Mouse (Mus musculus) myocyte (in vitro differentiated cells): ENCODE data around the gene Arid3c.

Experiments
- CEBPB ChIP-seq: IDR thresholded peaks from 2 replicates; pipeline ENCODE4 v1.6.1; 2011; ENCODE audit warnings: mild to moderate bottlenecking, moderate library complexity; ENCODE audit not compliant: poor library complexity, insufficient read depth, severe bottlenecking
- MYOG ChIP-seq, 3 experiments: IDR thresholded peaks; one replicate each; pipeline ENCODE4 v1.6.1; 2011; ENCODE audit warnings: control low read depth in 2 of 3, low read depth in 2 of 3, mild to moderate bottlenecking in 2 of 3; ENCODE audit not compliant: insufficient read length in 2 of 3, control insufficient read depth in 1 of 3, insufficient read depth in 1 of 3
- POLR2A ChIP-seq: IDR thresholded peaks from one replicate; pipeline ENCODE4 v1.6.1; 2011; ENCODE audit warnings: low read depth, mild to moderate bottlenecking, control low read depth, moderate library complexity; ENCODE audit not compliant: insufficient read length
- POLR2AphosphoS2 ChIP-seq: IDR thresholded peaks from one replicate; pipeline ENCODE4 v1.6.1; 2011; ENCODE audit warnings: low read depth, control low read depth; ENCODE audit not compliant: insufficient read length

DNA sequence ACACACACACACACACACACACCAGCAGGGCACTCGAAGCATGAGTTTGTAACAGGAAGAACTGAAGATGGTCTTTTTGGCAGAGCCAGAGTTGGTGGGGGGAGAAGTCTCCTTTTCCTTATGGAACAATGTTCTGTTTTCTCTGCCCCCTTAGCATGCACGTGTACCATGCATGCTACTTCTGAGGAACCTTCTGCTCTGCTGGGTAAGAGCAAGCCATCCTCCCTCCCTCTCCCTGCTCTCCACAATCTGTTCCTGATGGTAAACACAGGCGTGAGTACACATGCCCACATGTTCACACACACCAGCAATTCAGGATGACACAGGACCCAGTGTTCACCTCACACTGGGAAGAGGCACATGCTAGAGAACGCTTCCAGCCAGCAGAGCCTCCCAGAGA lies 49.8 kb downstream of the Arid3c start:
- no peak for TF ChIP-seq POLR2A
- TF ChIP-seq POLR2AphosphoS2 = no peak
- TF ChIP-seq CEBPB = no peak
- no peak for TF ChIP-seq MYOG (IDR thresholded peaks at IDR 0.05; ENCODE audit: control insufficient read depth in 1 of 3, insufficient read depth in 1 of 3, insufficient read length in 2 of 3, low read depth in 2 of 3)
